Mouse (Mus musculus) limb, embryonic 14.5 days (tissue): ENCODE data around the gene Tas2r104. TPM values are rescaled to one million over a fixed set of nuclear protein-coding genes. Genes with fewer than 3 reads are reported as not detected.

Experiments
- ATAC-seq: fragments of 200-750 bp; cut with Nextera tagmentation; 2 replicates; pipeline ENCODE4 v1.8.0; 2017; ENCODE audit warnings: low read depth, moderate number of reproducible peaks, moderate TSS enrichment; ENCODE audit not compliant: low FRiP score
- DNase-seq: peaks from one replicate; pipeline ENCODE4 v3.0.0-alpha.2; 2015; ENCODE audit warnings: low spot score
- H3K27ac ChIP-seq: fragments of 300-500 bp; sonication (generic); replicated peaks from 2 replicates; pipeline ENCODE4 v1.5.1; 2014; ENCODE audit warnings: low read depth, mild to moderate bottlenecking, low read length, moderate library complexity, mixed read lengths
- H3K27me3 ChIP-seq: fragments of 300-500 bp; sonication (generic); 2 replicates; pipeline ENCODE4 v1.6.1; 2014; ENCODE audit warnings: low read length, mixed read lengths; ENCODE audit not compliant: control insufficient read depth, insufficient read depth
- H3K36me3 ChIP-seq: fragments of 300-500 bp; sonication (generic); 2 replicates; pipeline ENCODE4 v1.6.1; 2014; ENCODE audit warnings: mild to moderate bottlenecking, low read length, moderate library complexity, mixed read lengths; ENCODE audit not compliant: control insufficient read depth, insufficient read depth
- H3K4me1 ChIP-seq: fragments of 300-500 bp; sonication (generic); 2 replicates; pipeline ENCODE4 v1.6.1; 2014; ENCODE audit warnings: antibody characterized with exemption, low read length, mixed read lengths; ENCODE audit not compliant: control insufficient read depth, insufficient read depth
- H3K4me2 ChIP-seq: fragments of 300-500 bp; sonication (generic); replicated peaks from 2 replicates; pipeline ENCODE4 v1.6.1; 2014; ENCODE audit warnings: low read depth, mild to moderate bottlenecking, low read length, moderate library complexity; ENCODE audit not compliant: severe bottlenecking
- H3K4me3 ChIP-seq: fragments of 300-500 bp; sonication (generic); replicated peaks from 2 replicates; pipeline ENCODE4 v1.5.1; 2014; ENCODE audit warnings: low read length
- H3K9ac ChIP-seq: fragments of 300-500 bp; sonication (generic); 2 replicates; pipeline ENCODE4 v1.6.1; 2014; ENCODE audit warnings: mild to moderate bottlenecking, low read depth, low read length, moderate library complexity; ENCODE audit not compliant: severe bottlenecking
- H3K9me3 ChIP-seq: fragments of 300-500 bp; sonication (generic); 2 replicates; pipeline ENCODE4 v1.6.1; 2016; ENCODE audit warnings: low read length; ENCODE audit not compliant: control insufficient read depth
- POLR2A ChIP-seq: fragments of 200-500 bp; IDR thresholded peaks from 2 replicates; pipeline ENCODE4 v1.8.0; 2012; ENCODE audit warnings: inconsistent platforms, mild to moderate bottlenecking, moderate library complexity, borderline replicate concordance; ENCODE audit not compliant: insufficient read depth, insufficient read length; ENCODE audit errors: extremely low read depth
- polyA plus RNA-seq, 2 experiments: library from polyadenylated mRNA; depleted of rRNA in 1 of 2; stranded (reverse) in 1 of 2; unstranded in 1 of 2; fragments of >200 nt; fragmentation: Nextera tagmentation in 1 of 2; extraction: Ambion mirVana in 1 of 2; gene quantifications; 2 replicates each; pipeline versions ENCODE4 v1.2.1 to v1.2.3; 2012 to 2014

The Tas2r104 gene
- polyA plus RNA-seq, 2 experiments: not detected

DNA sequence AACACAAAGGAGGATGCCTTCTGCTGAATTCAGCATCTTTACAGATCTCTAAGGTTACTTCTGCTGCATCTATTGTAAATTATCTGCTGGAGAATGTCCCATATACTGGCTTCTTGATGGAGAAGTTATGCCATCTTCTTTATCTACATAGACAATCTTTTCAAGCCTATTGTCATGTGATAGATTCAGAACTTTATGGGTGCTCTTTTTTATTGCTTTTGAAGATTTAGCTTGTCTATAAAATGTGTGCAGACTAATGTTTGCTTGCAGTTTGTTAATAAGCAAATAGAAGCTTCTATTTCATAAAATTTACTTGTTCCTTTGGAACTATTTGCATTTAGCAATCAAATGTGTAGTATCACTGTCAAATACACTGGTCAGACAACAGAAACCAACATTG, 25.5 kb downstream of the Tas2r104 start, which contains the start of gene Tas2r107:
TSS of gene Tas2r107 (minus strand) at position 101 of the 400 bp plus-strand sequence.
- no peaks in the 10 kb centered on the region for H3K36me3 ChIP-seq
- ATAC-seq (no peak), DNase-seq (no peak)
- H3K27ac ChIP-seq: no peak within 1 kb of the TSS
- 0 out of 2 replicates have a peak, but pooled peaks cover 2% of the 10 kb centered on the region for H3K9me3 ChIP-seq
- H3K4me3 ChIP-seq: no peak within 1 kb of the TSS
- TF ChIP-seq POLR2A: no peak
- no peaks in the 10 kb centered on the region for H3K4me1 ChIP-seq
- no peaks in the 10 kb centered on the region for H3K27me3 ChIP-seq
- H3K4me2 ChIP-seq: no peak within 1 kb of the TSS
- H3K9ac ChIP-seq: no peak within 1 kb of the TSS

Other genes starting within 250 kb of the Tas2r104 start
- gene 5430401F13Rik, start 199.3 kb downstream of the Tas2r104 start, polyA plus RNA-seq (2012; rRNA removed): not detected in 2 replicates
- not detected in 2 replicates for gene 5430401F13Rik, start 199.3 kb downstream of the Tas2r104 start, polyA plus RNA-seq (2014; fragmentation: Nextera tagmentation; extraction: Ambion mirVana)
- not detected in 2 replicates for gene Gm6619, start 199.3 kb downstream of the Tas2r104 start, polyA plus RNA-seq (2012; rRNA removed)
- not detected in 2 replicates for gene Gm6619, start 199.3 kb downstream of the Tas2r104 start, polyA plus RNA-seq (2014; fragmentation: Nextera tagmentation; extraction: Ambion mirVana)
- gene Tas2r130, start 54.8 kb downstream of the Tas2r104 start, polyA plus RNA-seq (2012; rRNA removed): not detected in 2 replicates
- gene Tas2r130, start 54.8 kb downstream of the Tas2r104 start, polyA plus RNA-seq (2014; fragmentation: Nextera tagmentation; extraction: Ambion mirVana): not detected in 2 replicates
- gene Tas2r107, start 25.6 kb downstream of the Tas2r104 start, polyA plus RNA-seq (2012; rRNA removed): not detected in 2 replicates
- gene Tas2r107, start 25.6 kb downstream of the Tas2r104 start, polyA plus RNA-seq (2014; fragmentation: Nextera tagmentation; extraction: Ambion mirVana): not detected in 2 replicates
- gene Tas2r106, start 6.9 kb downstream of the Tas2r104 start, polyA plus RNA-seq (2012; rRNA removed): not detected in 2 replicates
- gene Tas2r106, start 6.9 kb downstream of the Tas2r104 start, polyA plus RNA-seq (2014; fragmentation: Nextera tagmentation; extraction: Ambion mirVana): not detected in 2 replicates
- gene Tas2r105, start 1.8 kb upstream of the Tas2r104 start, polyA plus RNA-seq (2012; rRNA removed): not detected in 2 replicates
- not detected in 2 replicates for gene Tas2r105, start 1.8 kb upstream of the Tas2r104 start, polyA plus RNA-seq (2014; fragmentation: Nextera tagmentation; extraction: Ambion mirVana)
- gene Tas2r114, start 4.3 kb upstream of the Tas2r104 start, polyA plus RNA-seq (2012; rRNA removed): not detected in 2 replicates
- gene Tas2r114, start 4.3 kb upstream of the Tas2r104 start, polyA plus RNA-seq (2014; fragmentation: Nextera tagmentation; extraction: Ambion mirVana): not detected in 2 replicates